Mouse (Mus musculus): ENCODE measurements around the gene Ccl25. TPM values are rescaled to one million over a fixed set of nuclear protein-coding genes. Genes with fewer than 3 reads are reported as not detected.

The Ccl25 gene
- polyA plus RNA-seq, 1 experiment from 2014 or later: 15.5 TPM

DNA sequence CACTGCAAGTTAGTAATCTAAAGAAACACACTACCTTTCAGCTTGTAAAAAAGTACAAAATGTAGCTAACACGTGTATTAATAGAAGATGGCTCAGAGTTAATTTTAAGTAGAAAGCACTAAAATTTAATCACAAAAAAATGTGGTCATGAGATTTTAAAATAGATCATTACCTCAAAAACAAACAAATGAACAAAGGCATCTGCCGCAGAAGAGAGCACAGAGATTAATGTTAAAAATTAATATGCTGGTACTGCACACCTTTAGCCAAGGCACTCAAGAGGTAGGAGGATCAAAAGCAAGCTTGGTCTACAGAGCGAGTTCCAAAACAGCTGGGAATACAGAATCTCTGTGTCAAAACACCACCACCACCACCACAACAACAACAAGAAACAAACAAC is 10.2 kb upstream of the Ccl25 start:
- WGBS: 86% methylated on average over 3 of the region's 3 CpGs

GRCm38 (mm10) chr8:4318124-4318523 is 6.9 kb upstream of the Ccl25 start:
- H3K9me3 ChIP-seq (ENCODE audit: low read length): no peaks in the 10 kb centered on the region
- no peak overlapping the region for H3K4me2 ChIP-seq (replicated peaks; ENCODE audit: low read depth, low read length)
- H3K4me1 ChIP-seq (ENCODE audit: insufficient read depth, low read length): peaks cover 28% of the 10 kb centered on the region
- H3K4me3 ChIP-seq (ENCODE audit: low read length): no peak overlapping the region
- no peak overlapping the region for H3K9ac ChIP-seq (replicated peaks; ENCODE audit: low read length)
- ATAC-seq (ENCODE audit: low FRiP score, low TSS enrichment): no peak
- 91% methylated on average over 5 of the region's 5 CpGs for WGBS
- H3K27me3 ChIP-seq (ENCODE audit: insufficient read depth, low read length): no peaks in the 10 kb centered on the region
- H3K36me3 ChIP-seq (ENCODE audit: insufficient read depth, low read length): peaks cover 12% of the 10 kb centered on the region; the same call in 1 of the 2 replicates
- H3K27ac ChIP-seq (ENCODE audit: low read length): no peak overlapping the region

More for the DNA sequence above, 10.2 kb upstream of the Ccl25 start:
- H3K27me3 ChIP-seq (ENCODE audit: insufficient read depth, low read length): no peaks in the 10 kb centered on the region
- H3K9ac ChIP-seq (replicated peaks; ENCODE audit: low read length): no peak overlapping the region
- H3K4me2 ChIP-seq (replicated peaks; ENCODE audit: low read depth, low read length): no peak overlapping the region
- H3K27ac ChIP-seq (ENCODE audit: low read length): no peak overlapping the region
- peaks cover 21% of the 10 kb centered on the region for H3K36me3 ChIP-seq (ENCODE audit: insufficient read depth, low read length)
- H3K4me3 ChIP-seq (ENCODE audit: low read length): no peak overlapping the region
- ATAC-seq (ENCODE audit: low FRiP score, low TSS enrichment): no peak
- H3K4me1 ChIP-seq (ENCODE audit: insufficient read depth, low read length): peaks cover 13% of the 10 kb centered on the region
- H3K9me3 ChIP-seq (ENCODE audit: low read length): no peaks in the 10 kb centered on the region

DNA sequence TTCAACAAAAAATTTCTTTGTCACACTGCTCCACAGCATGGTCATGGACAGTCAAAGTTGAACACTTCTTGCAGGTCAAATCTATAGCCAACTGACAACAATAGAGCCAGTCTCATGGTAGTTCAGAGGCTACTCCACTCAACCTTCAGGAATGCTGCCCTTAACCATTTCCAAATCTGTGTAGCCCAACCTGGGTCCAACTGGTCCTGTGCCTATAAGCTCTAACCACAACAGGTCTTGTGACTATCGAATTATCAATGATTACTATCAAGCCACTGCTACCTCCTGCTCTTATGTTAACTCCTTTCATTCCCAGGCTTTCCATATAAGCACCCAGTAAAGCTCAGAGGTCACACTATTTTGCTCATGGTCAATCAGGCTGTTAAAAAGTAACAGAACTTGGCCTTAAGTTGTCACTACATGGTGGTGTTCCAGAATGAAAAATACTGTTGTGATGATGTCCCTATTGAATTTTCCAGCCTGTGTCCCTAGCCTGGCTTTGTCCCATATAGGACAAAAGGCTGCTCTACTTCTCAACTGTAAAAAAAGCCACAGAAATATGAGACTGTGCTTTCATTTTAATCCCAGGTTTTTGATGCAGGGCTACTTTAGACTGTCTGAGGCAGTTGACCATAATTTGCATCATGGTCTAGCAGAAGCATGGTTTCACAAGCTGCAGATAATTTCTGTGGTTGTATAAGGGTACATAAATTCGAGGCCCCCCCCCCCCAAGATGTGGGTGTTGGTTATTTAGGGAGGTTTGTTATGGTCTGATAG is 6.0 kb upstream of the Ccl25 start:
- Histone ChIP-seq H3K4me3 (ENCODE audit: low read length) (no peak overlapping the region), H3K4me1 (ENCODE audit: insufficient read depth, low read length) (peaks cover 34% of the 10 kb centered on the region), H3K4me2 (replicated peaks; ENCODE audit: low read depth, low read length) (no peak overlapping the region), H3K27ac (ENCODE audit: low read length) (no peak overlapping the region), H3K36me3 (ENCODE audit: insufficient read depth, low read length) (peaks cover 12% of the 10 kb centered on the region; the same call in 1 of the 2 replicates), H3K27me3 (ENCODE audit: insufficient read depth, low read length) (no peaks in the 10 kb centered on the region), H3K9ac (replicated peaks; ENCODE audit: low read length) (no peak overlapping the region), H3K9me3 (ENCODE audit: low read length) (no peaks in the 10 kb centered on the region)
- peak; percentile 33; the same call in 1 of the 2 replicates for ATAC-seq (ENCODE audit: low FRiP score, low TSS enrichment)
- WGBS: 70% methylated on average over 2 of the region's 2 CpGs

GRCm38 (mm10) chr8:4319573-4319872 is 5.5 kb upstream of the Ccl25 start:
- Histone ChIP-seq H3K36me3 (ENCODE audit: insufficient read depth, low read length) (peaks cover 12% of the 10 kb centered on the region; the same call in 1 of the 2 replicates), H3K4me2 (replicated peaks; ENCODE audit: low read depth, low read length) (no peak overlapping the region), H3K9me3 (ENCODE audit: low read length) (no peaks in the 10 kb centered on the region), H3K27ac (ENCODE audit: low read length) (no peak overlapping the region), H3K4me3 (ENCODE audit: low read length) (no peak overlapping the region), H3K9ac (replicated peaks; ENCODE audit: low read length) (no peak overlapping the region), H3K27me3 (ENCODE audit: insufficient read depth, low read length) (no peaks in the 10 kb centered on the region), H3K4me1 (ENCODE audit: insufficient read depth, low read length) (peaks cover 34% of the 10 kb centered on the region)
- no peak for ATAC-seq (ENCODE audit: low FRiP score, low TSS enrichment)
- WGBS: 96% methylated on average over 11 of the region's 11 CpGs

DNA sequence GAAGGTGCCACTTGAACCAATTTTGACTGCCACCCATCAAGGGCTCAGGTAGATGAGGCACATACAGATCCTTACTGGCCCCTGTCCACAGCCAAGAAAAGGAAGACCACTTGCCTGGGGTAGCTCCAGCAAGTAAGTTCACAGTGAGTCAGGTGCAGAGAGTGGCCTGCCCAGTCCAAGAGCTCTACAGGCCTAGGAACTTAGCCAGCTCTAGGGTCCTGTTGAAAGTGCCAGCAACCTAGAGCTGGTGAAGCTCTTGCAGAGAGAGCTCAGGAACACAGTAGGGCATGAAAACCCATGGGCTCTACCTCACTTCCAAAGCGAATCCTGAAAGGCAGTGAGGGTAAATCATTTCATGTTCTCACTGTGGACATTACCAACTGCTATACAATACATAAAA is 4.6 kb upstream of the Ccl25 start:
- no peaks in the 10 kb centered on the region for H3K27me3 ChIP-seq (ENCODE audit: insufficient read depth, low read length)
- no peak overlapping the region for H3K4me3 ChIP-seq (ENCODE audit: low read length)
- peaks cover 12% of the 10 kb centered on the region; the same call in 1 of the 2 replicates for H3K36me3 ChIP-seq (ENCODE audit: insufficient read depth, low read length)
- no peak overlapping the region for H3K9ac ChIP-seq (replicated peaks; ENCODE audit: low read length)
- H3K4me1 ChIP-seq (ENCODE audit: insufficient read depth, low read length): peaks cover 34% of the 10 kb centered on the region
- H3K9me3 ChIP-seq (ENCODE audit: low read length): no peaks in the 10 kb centered on the region
- H3K27ac ChIP-seq (ENCODE audit: low read length): no peak overlapping the region
- 78% methylated on average over 1 of the region's 1 CpGs for WGBS
- no peak overlapping the region for H3K4me2 ChIP-seq (replicated peaks; ENCODE audit: low read depth, low read length)
- ATAC-seq (ENCODE audit: low FRiP score, low TSS enrichment): no peak

GRCm38 (mm10) chr8:4321031-4321430 is 4.0 kb upstream of the Ccl25 start:
- H3K36me3 ChIP-seq (ENCODE audit: insufficient read depth, low read length): peaks cover 12% of the 10 kb centered on the region; the same call in 1 of the 2 replicates
- H3K4me2 ChIP-seq (replicated peaks; ENCODE audit: low read depth, low read length): no peak overlapping the region
- peaks cover 39% of the 10 kb centered on the region for H3K4me1 ChIP-seq (ENCODE audit: insufficient read depth, low read length)
- H3K9me3 ChIP-seq (ENCODE audit: low read length): no peaks in the 10 kb centered on the region
- no peak overlapping the region for H3K9ac ChIP-seq (replicated peaks; ENCODE audit: low read length)
- no peak overlapping the region for H3K27ac ChIP-seq (ENCODE audit: low read length)
- 93% methylated on average over 2 of the region's 2 CpGs for whole genome bisulfite sequencing
- H3K27me3 ChIP-seq (ENCODE audit: insufficient read depth, low read length): no peaks in the 10 kb centered on the region
- H3K4me3 ChIP-seq (ENCODE audit: low read length): no peak overlapping the region
- no peak for ATAC-seq (ENCODE audit: low FRiP score, low TSS enrichment)

DNA sequence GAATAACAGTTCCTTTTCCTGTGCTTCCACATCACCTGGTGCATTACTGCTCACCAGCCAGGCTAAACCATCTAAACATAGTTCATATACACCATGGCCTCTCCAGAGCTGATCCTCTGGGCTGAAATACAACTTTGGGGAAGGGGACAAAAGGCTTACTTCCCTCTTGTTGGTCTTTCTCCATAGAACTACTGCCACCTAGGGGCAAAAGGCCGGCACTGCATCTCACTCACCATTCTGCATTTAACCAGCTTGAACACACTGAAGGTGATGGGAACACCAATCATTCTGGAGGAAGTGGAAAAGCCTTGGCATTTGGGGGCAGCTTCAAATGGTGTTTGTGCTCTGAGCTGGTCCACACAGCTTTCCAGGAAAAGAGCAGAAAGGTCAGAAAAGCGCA is 2.5 kb upstream of the Ccl25 start:
- Histone ChIP-seq H3K36me3 (ENCODE audit: insufficient read depth, low read length) (peaks cover 12% of the 10 kb centered on the region; the same call in 1 of the 2 replicates), H3K9me3 (ENCODE audit: low read length) (no peaks in the 10 kb centered on the region), H3K27me3 (ENCODE audit: insufficient read depth, low read length) (no peaks in the 10 kb centered on the region), H3K9ac (replicated peaks; ENCODE audit: low read length) (no peak overlapping the region), H3K27ac (ENCODE audit: low read length) (no peak overlapping the region), H3K4me1 (ENCODE audit: insufficient read depth, low read length) (peaks cover 40% of the 10 kb centered on the region), H3K4me3 (ENCODE audit: low read length) (no peak overlapping the region), H3K4me2 (replicated peaks; ENCODE audit: low read depth, low read length) (no peak overlapping the region)
- WGBS: 27% methylated on average over 2 of the region's 2 CpGs
- no peak for ATAC-seq (ENCODE audit: low FRiP score, low TSS enrichment)

GRCm38 (mm10) chr8:4323917-4324316 is 1.1 kb upstream of the Ccl25 start:
- no peaks in the 10 kb centered on the region for H3K9me3 ChIP-seq (ENCODE audit: low read length)
- WGBS: 2% methylated on average over 6 of the region's 6 CpGs
- no peak for ATAC-seq (ENCODE audit: low FRiP score, low TSS enrichment)

GRCm38 (mm10) chr8:4324525-4324924 is 485 bp upstream of the Ccl25 start:
- H3K27me3 ChIP-seq (ENCODE audit: insufficient read depth, low read length): no peaks in the 10 kb centered on the region
- H3K4me1 ChIP-seq (ENCODE audit: insufficient read depth, low read length): peaks cover 35% of the 10 kb centered on the region
- H3K4me2 ChIP-seq (replicated peaks; ENCODE audit: low read depth, low read length): peak overlapping the region; percentile 81
- H3K4me3 ChIP-seq (ENCODE audit: low read length): peak overlapping the region; percentile 94
- peaks cover 28% of the 10 kb centered on the region for H3K36me3 ChIP-seq (ENCODE audit: insufficient read depth, low read length)
- WGBS: under 1% methylated on average over 42 of the region's 42 CpGs
- H3K9me3 ChIP-seq (ENCODE audit: low read length): no peaks in the 10 kb centered on the region
- H3K9ac ChIP-seq (replicated peaks; ENCODE audit: low read length): peak overlapping the region; percentile 99
- peak overlapping the region; percentile 90 for H3K27ac ChIP-seq (ENCODE audit: low read length)
- ATAC-seq (ENCODE audit: low FRiP score, low TSS enrichment): peak; percentile 82

More at GRCm38 (mm10) chr8:4323917-4324316, 1.1 kb upstream of the Ccl25 start:
- H3K27me3 ChIP-seq (ENCODE audit: insufficient read depth, low read length): no peaks in the 10 kb centered on the region
- peaks cover 40% of the 10 kb centered on the region for H3K4me1 ChIP-seq (ENCODE audit: insufficient read depth, low read length)
- peak overlapping the region; percentile 81 for H3K4me2 ChIP-seq (replicated peaks; ENCODE audit: low read depth, low read length)
- peak overlapping the region; percentile 90; the same call in 1 of the 2 replicates for H3K27ac ChIP-seq (ENCODE audit: low read length)
- peaks cover 23% of the 10 kb centered on the region for H3K36me3 ChIP-seq (ENCODE audit: insufficient read depth, low read length)
- peak overlapping the region; percentile 99 for H3K9ac ChIP-seq (replicated peaks; ENCODE audit: low read length)
- H3K4me3 ChIP-seq (ENCODE audit: low read length): peak overlapping the region; percentile 94

- Histone ChIP-seq H3K4me3 (ENCODE audit: low read length) (peak overlapping the region; percentile 94), H3K4me2 (replicated peaks; ENCODE audit: low read depth, low read length) (peak overlapping the region; percentile 76), H3K9me3 (ENCODE audit: low read length) (no peaks in the 10 kb centered on the region), H3K27ac (ENCODE audit: low read length) (peak overlapping the region; percentile 79; the same call in 1 of the 2 replicates), H3K27me3 (ENCODE audit: insufficient read depth, low read length) (no peaks in the 10 kb centered on the region), H3K36me3 (ENCODE audit: insufficient read depth, low read length) (peaks cover 29% of the 10 kb centered on the region), H3K4me1 (ENCODE audit: insufficient read depth, low read length) (peaks cover 23% of the 10 kb centered on the region), H3K9ac (replicated peaks; ENCODE audit: low read length) (peak overlapping the region; percentile 99)
- ATAC-seq (ENCODE audit: low FRiP score, low TSS enrichment): no peak
- 27% methylated on average over 7 of the region's 7 CpGs for WGBS
Observed at GRCm38 (mm10) chr8:4325751-4326036, 684 bp downstream of the Ccl25 start.
